Mouse (Mus musculus): ENCODE data around the gene Srsy.
"Not testable (repeated sequence)": the region's sequence is repeated elsewhere in the genome, so short reads cannot be mapped to it uniquely, and the experiment has no call there.

Gene Srsy

DNA sequence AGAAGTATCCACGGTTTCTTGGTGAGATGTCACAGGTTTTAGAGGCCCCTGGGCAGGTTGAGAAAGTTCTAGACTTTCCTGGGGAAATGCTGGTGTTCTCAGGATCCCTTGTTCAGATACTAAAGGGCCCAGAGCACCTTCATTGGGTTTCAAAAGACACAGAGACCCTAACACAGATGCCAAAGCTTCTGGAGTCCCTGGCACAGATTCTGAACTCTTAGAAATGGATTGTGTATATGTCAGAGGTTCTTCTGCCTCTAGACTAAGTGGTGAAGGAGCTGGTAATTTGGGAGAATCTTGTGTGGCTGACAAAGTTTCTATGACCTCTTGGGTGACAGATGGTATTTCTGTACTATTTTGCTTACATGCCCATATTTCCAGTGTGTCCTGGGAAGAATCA is at the start of gene Srsy:
Gene Srsy (minus strand): TSS at position 101 of the 400 bp plus-strand sequence.
- not testable (repeated sequence) for DNase-seq

Measured in cerebellum, adult 8-10 months (tissue).